Mouse (Mus musculus) limb, embryonic 12.5 days (tissue): Measurements from ENCODE around the gene Nat8f4. TPM values are rescaled to one million over a fixed set of nuclear protein-coding genes. Genes with fewer than 3 reads are reported as not detected.
A peak's percentile ranks its signal among the peaks of the same experiment; 100 is the strongest.
"Not testable (repeated sequence)": the region's sequence is repeated elsewhere in the genome, so short reads cannot be mapped to it uniquely, and the experiment has no call there.

Source experiments
- ATAC-seq: fragments of 200-750 bp; cut with Nextera tagmentation; 2 replicates; pipeline ENCODE4 v1.8.0; 2017; ENCODE audit warnings: low read depth, moderate TSS enrichment; ENCODE audit not compliant: insufficient number of reproducible peaks, insufficient read depth, low FRiP score, low TSS enrichment
- H3K27ac ChIP-seq: fragments of 300-500 bp; sonication (generic); 2 replicates; pipeline ENCODE4 v1.5.1; 2016; ENCODE audit warnings: mild to moderate bottlenecking, moderate library complexity
- H3K27me3 ChIP-seq: fragments of 300-500 bp; sonication (generic); 2 replicates; pipeline ENCODE4 v1.6.1; 2016; ENCODE audit warnings: mild to moderate bottlenecking, moderate library complexity
- H3K36me3 ChIP-seq: fragments of 300-500 bp; sonication (generic); 2 replicates; pipeline ENCODE4 v1.6.1; 2016; ENCODE audit warnings: mild to moderate bottlenecking, moderate library complexity
- H3K4me1 ChIP-seq: fragments of 300-500 bp; sonication (generic); replicated peaks from 2 replicates; pipeline ENCODE4 v1.6.1; 2016
- H3K4me2 ChIP-seq: fragments of 300-500 bp; sonication (generic); 2 replicates; pipeline ENCODE4 v1.6.1; 2016; ENCODE audit warnings: mild to moderate bottlenecking, moderate library complexity
- H3K4me3 ChIP-seq: fragments of 300-500 bp; sonication (generic); replicated peaks from 2 replicates; pipeline ENCODE4 v1.5.1; 2016; ENCODE audit warnings: mild to moderate bottlenecking
- H3K9ac ChIP-seq: fragments of 300-500 bp; sonication (generic); replicated peaks from 2 replicates; pipeline ENCODE4 v1.6.1; 2016; ENCODE audit warnings: mild to moderate bottlenecking, moderate library complexity
- H3K9me3 ChIP-seq: fragments of 300-500 bp; sonication (generic); 2 replicates; pipeline ENCODE4 v1.6.1; 2016; ENCODE audit warnings: mild to moderate bottlenecking, moderate library complexity
- WGBS: fragments of 180-500 bp; shearing (Covaris S2); methylation state at CpG from one replicate; pipeline ENCODE4 v1.1.7; 2016; 5-methylcytosine and 5-hydroxymethylcytosine counted together
- polyA plus RNA-seq: library from polyadenylated mRNA; unstranded; fragments of >200 nt; fragmentation: Nextera tagmentation; extraction: Ambion mirVana; gene quantifications from 2 replicates; pipeline ENCODE4 v1.2.1, GENCODE M21; 2016

The Nat8f4 gene
- polyA plus RNA-seq = 2.1 and 2.9 TPM in 2 replicates

GRCm38 (mm10) chr6:85904642-85905061 is at the start of gene Nat8f4:
Gene Nat8f4, minus strand, starts transcription at chr6:85904884.
- H3K27me3 ChIP-seq, H3K9me3 ChIP-seq, H3K9ac ChIP-seq, H3K4me1 ChIP-seq, H3K27ac ChIP-seq, H3K36me3 ChIP-seq: not testable (repeated sequence)
- Histone ChIP-seq H3K4me3 (peak within 1 kb of the TSS; percentile 24), H3K4me2 (peak within 1 kb of the TSS; percentile 42)
- 19% methylated on average over 20 of the region's 20 CpGs for WGBS
- peak; percentile 82; the same call in 1 of the 2 replicates for ATAC-seq

GRCm38 (mm10) chr6:85948549-85948948 is 43.9 kb upstream of the Nat8f4 start:
- 86% methylated on average over 6 of the region's 6 CpGs for WGBS
- no peak overlapping the region for H3K4me3 ChIP-seq
- no peaks in the 10 kb centered on the region for H3K9me3 ChIP-seq
- H3K36me3 ChIP-seq = peaks cover 99% of the 10 kb centered on the region
- no peaks in the 10 kb centered on the region for H3K4me1 ChIP-seq
- H3K9ac ChIP-seq = no peak overlapping the region
- H3K27me3 ChIP-seq = no peaks in the 10 kb centered on the region
- no peak overlapping the region for H3K4me2 ChIP-seq
- H3K27ac ChIP-seq = no peak overlapping the region
- no peak for ATAC-seq

- no peak overlapping the region for H3K4me3 ChIP-seq
- no peak overlapping the region for H3K27ac ChIP-seq
- ATAC-seq = no peak
- H3K9me3 ChIP-seq = no peaks in the 10 kb centered on the region
- no peak overlapping the region for H3K4me2 ChIP-seq
- 96% methylated on average over 3 of the region's 3 CpGs for WGBS
- no peak overlapping the region for H3K9ac ChIP-seq
- H3K4me1 ChIP-seq = no peaks in the 10 kb centered on the region
- H3K36me3 ChIP-seq = peaks cover 60% of the 10 kb centered on the region
- H3K27me3 ChIP-seq = no peaks in the 10 kb centered on the region
Observed at GRCm38 (mm10) chr6:85942469-85942868, 37.8 kb upstream of the Nat8f4 start.

DNA sequence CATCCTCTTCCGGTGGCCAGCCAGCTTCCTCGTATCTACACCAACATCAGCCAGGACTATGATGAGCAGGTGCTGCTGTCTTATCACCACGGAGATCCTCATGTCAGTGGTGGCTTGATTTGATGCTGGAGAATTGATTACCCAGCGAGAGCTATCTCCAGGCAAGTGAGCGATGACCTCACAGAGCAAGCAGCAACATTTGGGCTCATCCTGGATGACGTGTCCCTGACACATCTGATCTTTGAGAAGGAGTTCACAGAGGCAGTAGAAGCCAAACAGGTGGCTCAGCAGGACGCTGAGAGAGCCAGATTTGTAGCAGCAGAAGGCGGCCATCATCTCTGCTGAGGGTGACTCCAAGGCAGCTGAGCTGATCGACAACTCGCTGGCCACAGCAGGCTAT is 34.0 kb upstream of the Nat8f4 start:
- H3K4me2 ChIP-seq = no peak overlapping the region
- H3K9me3 ChIP-seq = no peaks in the 10 kb centered on the region
- peaks cover 25% of the 10 kb centered on the region for H3K36me3 ChIP-seq
- H3K27me3 ChIP-seq = no peaks in the 10 kb centered on the region
- ATAC-seq = no peak
- no peak overlapping the region for H3K27ac ChIP-seq
- 74% methylated on average over 10 of the region's 10 CpGs for WGBS
- H3K9ac ChIP-seq = no peak overlapping the region
- no peak overlapping the region for H3K4me3 ChIP-seq
- H3K4me1 ChIP-seq = peaks cover 4% of the 10 kb centered on the region; the same call in 1 of the 2 replicates

DNA sequence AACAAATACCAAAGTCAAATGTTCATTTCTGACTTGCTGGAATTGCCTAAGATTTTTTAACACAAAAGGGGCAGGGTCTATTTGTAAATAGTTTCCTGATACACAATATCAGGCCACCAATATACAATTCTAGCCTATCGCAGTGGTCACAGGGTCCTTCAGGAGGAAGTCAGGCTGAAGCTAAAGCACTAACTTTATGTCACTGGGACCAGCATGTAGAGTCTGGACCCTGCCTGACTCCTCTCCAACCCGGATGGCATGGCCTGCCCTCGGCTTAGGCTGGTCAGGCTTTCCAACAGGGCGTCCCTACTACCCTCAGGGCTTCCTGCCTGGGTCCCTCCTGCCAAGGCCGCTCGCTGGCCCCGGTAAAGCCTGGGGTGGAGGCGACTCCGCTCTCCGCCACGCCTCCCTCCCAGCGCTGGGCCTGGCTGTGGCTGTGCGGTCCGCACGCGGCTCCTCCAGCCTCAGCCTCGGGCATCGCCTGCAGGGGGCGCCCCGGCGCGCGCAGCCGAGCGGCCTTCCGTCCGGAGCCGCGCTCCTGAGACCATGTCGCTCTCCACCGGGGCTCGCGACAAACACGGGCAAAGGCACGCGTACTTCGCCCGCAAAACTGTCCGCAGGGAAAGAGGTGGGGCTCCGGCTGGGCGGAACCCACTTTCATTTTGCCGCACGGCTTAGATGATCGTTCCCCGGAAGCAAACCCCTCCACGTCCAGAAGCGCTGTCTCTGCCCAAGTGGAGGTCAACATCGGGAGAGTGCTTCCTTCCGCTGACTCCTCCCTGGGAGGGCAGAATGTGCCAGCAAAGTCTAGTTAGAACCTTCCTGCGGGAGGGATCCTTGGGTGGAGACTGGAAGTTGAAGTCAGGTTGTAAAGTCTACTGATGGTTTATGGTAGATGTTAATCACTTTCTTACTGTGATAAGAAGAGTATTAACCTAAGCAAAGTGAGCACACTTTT is 32.1 kb upstream of the Nat8f4 start:
- peak overlapping the region; percentile 48 for H3K4me3 ChIP-seq
- peaks cover 16% of the 10 kb centered on the region for H3K36me3 ChIP-seq
- H3K9ac ChIP-seq = peak overlapping the region; percentile 64
- H3K4me2 ChIP-seq = peak overlapping the region; percentile 58
- WGBS = 2% methylated on average over 50 of the region's 50 CpGs
- H3K9me3 ChIP-seq, H3K27me3 ChIP-seq, H3K4me1 ChIP-seq: not testable (repeated sequence)
- H3K27ac ChIP-seq = peak overlapping the region; percentile 62; the same call in 1 of the 2 replicates
- ATAC-seq = peak; percentile 97

DNA sequence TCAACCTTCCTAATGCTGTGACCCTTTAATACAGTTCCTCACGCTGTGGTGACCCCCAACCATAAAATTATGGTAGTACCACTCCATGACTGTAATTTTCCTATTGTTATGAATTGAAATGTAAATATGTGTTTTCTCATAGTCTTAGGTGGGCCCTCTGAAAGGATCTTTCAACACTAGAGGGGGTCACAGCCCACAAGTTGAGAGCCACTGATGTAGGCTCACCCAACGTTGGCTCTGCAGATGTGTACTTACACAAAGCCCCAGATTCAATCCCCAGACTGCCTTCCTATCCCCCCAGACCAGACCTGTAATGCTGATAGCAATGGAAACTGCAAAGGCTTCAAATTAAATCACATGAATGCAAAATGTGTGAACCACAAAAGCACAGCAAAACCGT is 31.0 kb upstream of the Nat8f4 start:
- 70% methylated on average over 3 of the region's 3 CpGs for WGBS
- Histone ChIP-seq H3K9ac (no peak overlapping the region), H3K27ac (no peak overlapping the region), H3K4me2 (no peak overlapping the region), H3K9me3 (no peaks in the 10 kb centered on the region), H3K36me3 (peaks cover 13% of the 10 kb centered on the region), H3K4me1 (peaks cover 4% of the 10 kb centered on the region; the same call in 1 of the 2 replicates), H3K27me3 (no peaks in the 10 kb centered on the region), H3K4me3 (no peak overlapping the region)
- no peak for ATAC-seq

DNA sequence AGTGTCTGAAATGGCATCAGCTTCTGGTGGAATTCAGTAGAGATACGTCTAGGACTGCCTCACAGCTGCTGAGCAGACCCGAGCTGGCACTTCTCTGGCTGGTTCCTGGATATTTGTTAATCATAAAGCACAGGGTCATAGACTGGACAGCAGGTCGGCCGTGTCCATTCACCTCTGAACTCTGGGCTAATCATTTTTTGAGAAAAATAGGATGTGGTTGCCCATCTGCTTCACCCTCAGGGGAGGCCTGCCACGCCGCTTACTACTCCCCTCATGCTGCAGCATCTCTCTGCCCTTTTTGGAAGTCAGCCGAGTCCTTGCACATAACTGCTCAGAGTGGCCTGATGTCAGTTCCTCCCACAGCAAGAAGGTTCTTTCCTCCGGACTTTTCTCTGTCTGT is 29.4 kb upstream of the Nat8f4 start:
- ATAC-seq = no peak
- 83% methylated on average over 8 of the region's 8 CpGs for WGBS

DNA sequence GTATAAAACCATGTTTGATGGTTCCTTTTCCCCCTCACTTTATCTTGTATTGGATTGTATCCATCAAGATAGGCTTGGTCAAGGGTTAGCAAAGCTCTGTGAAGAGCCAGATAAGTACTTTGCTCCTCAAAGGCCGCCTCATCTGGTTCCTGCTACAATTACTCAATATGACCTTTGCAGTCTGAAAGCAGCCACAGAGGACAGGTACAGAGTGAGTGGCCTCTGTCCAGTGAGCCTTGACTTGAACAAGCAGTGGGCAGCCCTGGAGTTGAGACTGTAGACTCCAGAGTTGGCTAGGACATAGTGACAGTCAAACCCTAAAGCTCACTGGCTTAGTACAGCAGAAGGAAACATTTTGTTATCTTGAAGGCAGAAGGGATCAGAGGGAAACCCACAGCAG is 24.6 kb upstream of the Nat8f4 start:
- 85% methylated on average over 1 of the region's 1 CpGs for whole genome bisulfite sequencing
- Histone ChIP-seq H3K27ac (no peak overlapping the region), H3K27me3 (no peaks in the 10 kb centered on the region), H3K36me3 (peaks cover 71% of the 10 kb centered on the region), H3K9me3 (no peaks in the 10 kb centered on the region), H3K4me1 (no peaks in the 10 kb centered on the region), H3K9ac (no peak overlapping the region), H3K4me3 (no peak overlapping the region), H3K4me2 (no peak overlapping the region)
- no peak for ATAC-seq

More for the DNA sequence above, 29.4 kb upstream of the Nat8f4 start:
- no peaks in the 10 kb centered on the region for H3K27me3 ChIP-seq
- H3K9me3 ChIP-seq = no peaks in the 10 kb centered on the region
- no peak overlapping the region for H3K9ac ChIP-seq
- H3K4me3 ChIP-seq = no peak overlapping the region
- no peak overlapping the region for H3K4me2 ChIP-seq
- no peak overlapping the region for H3K27ac ChIP-seq
- peaks cover 4% of the 10 kb centered on the region; the same call in 1 of the 2 replicates for H3K4me1 ChIP-seq
- H3K36me3 ChIP-seq = peaks cover 29% of the 10 kb centered on the region

DNA sequence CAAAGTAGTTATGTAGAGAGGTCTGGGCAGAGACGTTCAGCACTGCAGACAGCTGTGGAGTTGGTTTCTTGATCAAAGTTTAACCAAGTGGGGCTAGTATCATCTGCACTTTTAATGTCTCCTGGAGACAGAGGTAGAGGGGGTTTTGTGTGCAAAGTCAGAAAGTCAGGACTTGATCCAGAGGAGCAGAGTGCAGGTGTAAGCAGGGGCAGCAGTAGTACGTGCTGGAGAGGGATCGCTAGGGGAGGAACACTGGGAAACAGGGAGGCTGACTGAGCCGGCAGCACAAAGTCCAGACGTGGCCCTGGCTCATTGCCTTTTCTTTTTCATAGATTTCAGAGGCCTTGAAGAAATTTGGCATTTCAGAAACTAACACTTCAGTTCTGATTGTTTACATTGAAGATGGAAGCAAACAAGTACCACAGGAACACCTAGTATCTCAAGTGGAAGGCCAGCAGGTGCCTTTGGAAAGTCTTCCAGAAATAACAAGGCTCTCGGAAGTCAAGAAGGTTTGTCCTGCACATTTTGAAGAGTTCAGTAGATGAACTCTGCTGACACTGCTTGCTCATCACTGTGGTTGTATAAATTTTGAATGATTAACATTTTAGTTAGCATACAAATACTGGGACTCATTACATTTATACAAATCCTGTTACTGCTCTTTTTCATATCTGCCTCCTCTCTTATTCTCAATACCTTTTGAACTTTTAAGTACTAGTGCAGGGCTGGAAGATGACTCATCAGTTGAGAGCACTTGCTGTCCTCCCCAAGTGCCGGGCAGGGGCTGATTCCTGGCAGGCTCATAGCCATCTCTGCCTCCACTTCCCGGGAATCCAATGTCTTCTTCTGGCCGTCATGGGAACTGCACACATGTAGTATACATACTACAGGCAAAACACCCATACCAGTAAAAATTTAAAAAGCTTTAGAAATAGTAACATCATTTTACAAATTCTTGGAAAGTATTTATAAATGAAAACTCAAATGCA is 23.1 kb upstream of the Nat8f4 start:
- H3K4me2 ChIP-seq = no peak overlapping the region
- H3K9me3 ChIP-seq = no peaks in the 10 kb centered on the region
- H3K36me3 ChIP-seq = peaks cover 62% of the 10 kb centered on the region
- no peak overlapping the region for H3K4me3 ChIP-seq
- WGBS = 93% methylated on average over 9 of the region's 9 CpGs
- ATAC-seq = no peak
- H3K9ac ChIP-seq = no peak overlapping the region
- no peaks in the 10 kb centered on the region for H3K4me1 ChIP-seq
- H3K27me3 ChIP-seq = no peaks in the 10 kb centered on the region
- no peak overlapping the region for H3K27ac ChIP-seq

DNA sequence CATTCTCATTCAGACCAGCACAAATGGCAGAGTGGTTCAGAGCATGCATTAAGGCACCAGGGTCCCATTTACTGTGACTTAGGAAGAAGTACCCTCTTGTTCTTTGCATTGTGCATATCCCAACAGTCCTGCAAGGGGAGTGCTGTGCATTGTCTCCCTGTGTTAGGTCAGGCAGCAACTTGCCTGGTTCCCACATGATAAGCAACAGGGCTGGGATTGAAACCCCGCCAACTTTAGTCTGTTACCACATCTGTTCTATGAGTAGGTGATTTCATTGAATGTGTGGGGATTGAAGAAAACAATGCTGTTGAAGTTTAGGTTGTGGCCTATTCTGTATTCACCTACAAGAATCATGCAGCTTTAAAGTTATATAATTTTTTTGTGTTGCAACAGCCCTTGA is 22.0 kb upstream of the Nat8f4 start:
- H3K27ac ChIP-seq = no peak overlapping the region
- no peaks in the 10 kb centered on the region for H3K27me3 ChIP-seq
- no peaks in the 10 kb centered on the region for H3K9me3 ChIP-seq
- H3K4me1 ChIP-seq = no peaks in the 10 kb centered on the region
- H3K4me3 ChIP-seq = no peak overlapping the region
- WGBS = 95% methylated on average over 1 of the region's 1 CpGs
- no peak for ATAC-seq
- no peak overlapping the region for H3K4me2 ChIP-seq
- H3K36me3 ChIP-seq = peaks cover 70% of the 10 kb centered on the region
- no peak overlapping the region for H3K9ac ChIP-seq

- Histone ChIP-seq H3K27me3 (no peaks in the 10 kb centered on the region), H3K36me3 (peaks cover 51% of the 10 kb centered on the region), H3K27ac (no peak overlapping the region), H3K4me3 (no peak overlapping the region), H3K4me1 (no peaks in the 10 kb centered on the region), H3K9me3 (no peaks in the 10 kb centered on the region), H3K9ac (no peak overlapping the region), H3K4me2 (no peak overlapping the region)
- 90% methylated on average over 1 of the region's 1 CpGs for WGBS
- ATAC-seq = no peak
Observed at GRCm38 (mm10) chr6:85923643-85924042, 19.0 kb upstream of the Nat8f4 start.
